Mouse (Mus musculus): ENCODE measurements at regions not wholly inside any gene's neighbourhood (a gene's known extent, or its start where the extent isn't known, plus 50 kb on each side); places are given as distances from the start of the nearest gene placed in this dataset.
A peak's percentile ranks its signal among the peaks of the same experiment; 100 is the strongest.
"Not testable (repeated sequence)": the region's sequence is repeated elsewhere in the genome, so short reads cannot be mapped to it uniquely, and the experiment has no call there.

DNA sequence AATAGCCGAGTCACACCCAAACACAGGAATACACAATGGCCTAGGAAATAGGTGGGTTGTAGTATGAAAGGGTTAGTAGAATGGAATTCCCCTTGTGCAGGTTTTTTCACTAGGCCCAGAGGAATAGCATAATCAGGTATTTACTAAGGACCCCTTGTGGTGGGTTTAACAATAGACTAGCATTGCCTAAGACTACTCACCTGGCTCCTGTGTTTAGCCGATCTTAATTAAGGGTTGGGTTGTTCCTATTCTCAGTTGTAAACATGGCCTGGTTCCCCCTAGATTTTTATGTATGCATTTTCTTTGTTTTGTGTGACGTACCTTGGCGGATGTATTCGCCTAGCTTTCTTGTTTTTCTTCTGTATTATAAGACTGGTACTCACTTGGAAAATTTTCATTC lies 90.8 kb upstream of the Srd5a2 start:
- ATAC-seq (ENCODE audit: low FRiP score); H3K27ac ChIP-seq; H3K9me3 ChIP-seq (replicated peaks); H3K4me2 ChIP-seq (replicated peaks); H3K9ac ChIP-seq; H3K36me3 ChIP-seq; H3K4me3 ChIP-seq; H3K27me3 ChIP-seq; H3K4me1 ChIP-seq: not testable (repeated sequence)
- 89% methylated on average over 5 of the region's 5 CpGs for WGBS

DNA sequence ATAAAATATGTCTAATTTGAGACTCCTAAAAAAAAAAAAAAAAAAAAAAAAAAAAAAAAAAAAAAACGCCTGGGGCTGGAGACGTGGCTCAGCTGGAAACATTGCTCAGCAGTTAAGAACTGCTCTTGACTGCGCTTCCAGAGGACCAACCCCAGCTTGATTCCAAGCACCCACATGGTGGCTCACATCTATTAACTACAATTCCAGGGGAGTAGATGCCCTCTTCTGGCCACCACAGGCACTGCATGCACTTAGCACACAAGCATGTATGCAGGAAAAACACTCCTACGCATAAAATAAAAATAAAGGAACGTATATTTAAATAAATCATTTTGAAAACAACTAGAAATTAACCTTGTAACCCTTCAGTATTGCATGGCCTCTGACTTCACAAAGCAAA lies 87.3 kb upstream of the Srd5a2 start:
- Histone ChIP-seq H3K4me1 (no peaks in the 10 kb centered on the region), H3K27ac (no peak overlapping the region), H3K36me3 (no peaks in the 10 kb centered on the region), H3K4me3 (no peak overlapping the region), H3K4me2 (replicated peaks) (no peak overlapping the region), H3K27me3 (no peaks in the 10 kb centered on the region), H3K9ac (no peak overlapping the region), H3K9me3 (replicated peaks) (no peaks in the 10 kb centered on the region)
- 84% methylated on average over 5 of the region's 5 CpGs for whole genome bisulfite sequencing
- no peak for ATAC-seq (ENCODE audit: low FRiP score)

DNA sequence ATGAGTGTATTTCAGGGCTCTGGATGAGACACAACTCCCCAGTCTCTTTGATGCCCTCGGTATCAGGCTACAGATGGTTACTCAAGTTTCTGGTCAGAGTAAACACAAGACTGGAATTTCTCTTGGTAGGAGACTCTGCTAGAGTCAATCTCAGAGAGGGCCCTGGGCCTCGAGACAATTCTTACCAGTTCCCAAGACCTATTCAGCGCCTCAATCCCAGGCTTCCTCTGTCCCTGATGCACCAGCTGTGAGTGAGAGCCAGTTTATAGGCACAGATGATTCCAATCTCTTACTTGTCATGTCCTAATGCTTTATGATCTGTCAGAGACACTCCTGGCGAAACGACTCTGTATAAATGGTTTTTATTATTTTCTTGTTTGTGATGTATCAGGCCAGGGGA lies 83.8 kb upstream of the Srd5a2 start:
- no peaks in the 10 kb centered on the region for H3K4me1 ChIP-seq
- no peak overlapping the region for H3K27ac ChIP-seq
- no peak overlapping the region for H3K9ac ChIP-seq
- no peak overlapping the region for H3K4me3 ChIP-seq
- no peaks in the 10 kb centered on the region for H3K9me3 ChIP-seq (replicated peaks)
- no peaks in the 10 kb centered on the region for H3K36me3 ChIP-seq
- no peaks in the 10 kb centered on the region for H3K27me3 ChIP-seq
- 80% methylated on average over 5 of the region's 5 CpGs for WGBS
- H3K4me2 ChIP-seq (replicated peaks) = no peak overlapping the region
- ATAC-seq (ENCODE audit: low FRiP score) = no peak

DNA sequence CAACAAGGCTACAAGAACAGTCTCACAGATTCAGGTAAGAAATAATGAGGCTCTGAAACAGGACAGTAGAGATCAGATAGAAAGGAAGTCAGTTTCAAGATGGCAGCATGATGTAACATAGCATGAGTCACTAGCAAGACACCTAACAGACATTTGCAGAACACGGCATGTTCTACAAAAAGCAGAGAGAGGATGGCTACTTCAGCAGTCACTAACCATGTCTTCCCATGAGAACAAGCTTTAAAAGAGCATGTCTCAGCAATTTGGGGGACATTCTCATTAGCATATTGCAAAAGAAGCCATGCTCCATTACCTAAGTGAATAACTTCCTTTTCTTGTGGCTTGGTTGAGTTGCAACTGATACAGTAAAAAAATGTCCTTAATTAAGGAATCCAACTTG lies 75.2 kb upstream of the Srd5a2 start:
- ATAC-seq (ENCODE audit: low FRiP score) = no peak
- no peaks in the 10 kb centered on the region for H3K9me3 ChIP-seq (replicated peaks)
- no peaks in the 10 kb centered on the region for H3K27me3 ChIP-seq
- no peaks in the 10 kb centered on the region for H3K36me3 ChIP-seq
- no peak overlapping the region for H3K9ac ChIP-seq
- H3K4me1 ChIP-seq = 0 out of 2 replicates have a peak, but pooled peaks cover 4% of the 10 kb centered on the region
- H3K4me2 ChIP-seq (replicated peaks) = no peak overlapping the region
- no peak overlapping the region for H3K27ac ChIP-seq
- H3K4me3 ChIP-seq = no peak overlapping the region
- WGBS = 88% methylated on average over 1 of the region's 1 CpGs

DNA sequence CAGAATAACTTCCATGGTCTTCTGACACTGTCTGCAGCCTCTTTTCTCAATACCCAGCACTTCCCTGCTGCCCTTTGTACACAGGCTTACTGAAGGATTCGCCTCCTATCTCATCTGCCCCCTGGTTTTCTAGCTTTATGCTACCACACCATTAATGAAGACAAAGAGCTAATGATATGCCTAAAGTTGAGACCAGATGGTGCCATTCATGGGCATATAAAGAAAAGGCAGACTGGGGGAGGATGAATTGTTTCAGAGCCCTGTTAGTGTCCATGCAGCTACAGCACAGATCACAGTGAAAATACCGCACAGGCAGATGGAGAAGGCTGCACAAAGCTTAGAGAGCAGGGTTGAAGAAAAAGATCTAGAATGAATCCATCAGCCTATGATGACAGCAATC lies 73.3 kb upstream of the Srd5a2 start:
- no peak overlapping the region for H3K4me3 ChIP-seq

More for the DNA sequence above, 73.3 kb upstream of the Srd5a2 start:
- Histone ChIP-seq H3K27me3 (no peaks in the 10 kb centered on the region), H3K36me3 (no peaks in the 10 kb centered on the region), H3K4me2 (replicated peaks) (no peak overlapping the region), H3K27ac (peak overlapping the region; percentile 55), H3K9ac (no peak overlapping the region), H3K4me1 (0 out of 2 replicates have a peak, but pooled peaks cover 4% of the 10 kb centered on the region), H3K9me3 (replicated peaks) (no peaks in the 10 kb centered on the region; the same call in 1 of the 2 replicates)
- 47% methylated on average over 2 of the region's 2 CpGs for WGBS
- ATAC-seq (ENCODE audit: low FRiP score) = peak; percentile 77; the same call in 1 of the 2 replicates
